Mouse (Mus musculus): ENCODE measurements around the gene Xpr1.

DNA sequence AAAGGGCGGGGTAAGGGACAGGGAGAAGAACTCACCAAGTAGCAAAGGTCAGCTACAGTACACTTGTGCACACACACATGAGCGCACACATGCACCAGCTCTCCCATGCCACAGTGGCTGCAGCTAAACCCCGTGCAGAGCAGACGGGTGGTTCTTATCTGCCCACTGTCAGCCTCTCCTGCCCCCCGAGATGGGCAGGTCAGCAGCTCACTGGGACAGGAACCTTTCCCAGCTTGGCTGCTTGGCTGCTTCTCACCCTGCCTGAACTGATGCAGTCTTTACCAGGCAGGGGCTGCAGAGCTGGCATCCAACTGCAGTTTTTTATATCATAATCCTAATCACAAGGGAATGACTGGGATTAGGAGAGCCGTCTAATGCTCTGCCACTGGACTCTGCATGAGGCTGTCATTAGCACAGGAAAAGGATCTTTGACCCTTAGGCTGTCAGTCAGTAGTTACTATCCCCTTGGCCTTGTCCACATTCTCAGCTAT is 164.5 kb downstream of the Xpr1 start:
- TF ChIP-seq CTCF (conservative IDR thresholded peaks at IDR 0.05; ENCODE audit: low read length) (no peak), POU5F1 (IDR thresholded peaks at IDR 0.05; ENCODE audit: borderline replicate concordance, low read length) (no peak)
